Mouse (Mus musculus) stomach, embryonic 14.5 days (tissue): ENCODE results near the gene Rtp4. TPM values are rescaled to one million over a fixed set of nuclear protein-coding genes. Genes with fewer than 3 reads are reported as not detected.

Experiments
- ATAC-seq: fragments of 200-750 bp; cut with Nextera tagmentation; 2 replicates; pipeline ENCODE4 v1.8.0; 2017; ENCODE audit warnings: low read depth, moderate TSS enrichment; ENCODE audit not compliant: insufficient number of reproducible peaks, insufficient read depth, low FRiP score
- H3K27ac ChIP-seq: fragments of 300-500 bp; sonication (generic); 2 replicates; pipeline ENCODE4 v1.5.1; 2014; ENCODE audit warnings: mild to moderate bottlenecking, low read length, moderate library complexity, mixed read lengths
- H3K27me3 ChIP-seq: fragments of 300-500 bp; sonication (generic); 2 replicates; pipeline ENCODE4 v1.6.1; 2014; ENCODE audit warnings: low read length, control low read depth, mixed read lengths; ENCODE audit not compliant: control insufficient read depth, insufficient read depth
- H3K36me3 ChIP-seq: fragments of 300-500 bp; sonication (generic); 2 replicates; pipeline ENCODE4 v1.6.1; 2014; ENCODE audit warnings: mild to moderate bottlenecking, control low read depth, low read length, moderate library complexity, mixed read lengths; ENCODE audit not compliant: control insufficient read depth, insufficient read depth
- H3K4me1 ChIP-seq: fragments of 300-500 bp; sonication (generic); 2 replicates; pipeline ENCODE4 v1.6.1; 2014; ENCODE audit warnings: low read length, control low read depth, mixed read lengths; ENCODE audit not compliant: control insufficient read depth, insufficient read depth
- H3K4me2 ChIP-seq: fragments of 300-500 bp; sonication (generic); replicated peaks from 2 replicates; pipeline ENCODE4 v1.6.1; 2014; ENCODE audit warnings: low read depth, low read length, control low read depth
- H3K4me3 ChIP-seq: fragments of 300-500 bp; sonication (generic); 2 replicates; pipeline ENCODE4 v1.5.1; 2014; ENCODE audit warnings: low read depth, low read length, control low read depth
- H3K9ac ChIP-seq: fragments of 300-500 bp; sonication (generic); replicated peaks from 2 replicates; pipeline ENCODE4 v1.6.1; 2014; ENCODE audit warnings: low read depth, mild to moderate bottlenecking, control low read depth, low read length, moderate library complexity, mixed read lengths
- H3K9me3 ChIP-seq: fragments of 300-500 bp; sonication (generic); 2 replicates; pipeline ENCODE4 v1.6.1; 2016; ENCODE audit warnings: low read depth, low read length, control low read depth; ENCODE audit not compliant: control insufficient read depth
- WGBS: fragments of 180-500 bp; shearing (Covaris S2); extraction: QIAGEN DNeasy Blood & Tissue Kit; methylation state at CpG from one replicate; pipeline ENCODE4 v1.1.7; 2014; 5-methylcytosine and 5-hydroxymethylcytosine counted together
- polyA plus RNA-seq: library from polyadenylated mRNA; unstranded; fragments of >200 nt; fragmentation: Nextera tagmentation; extraction: Ambion mirVana; gene quantifications from 2 replicates; pipeline ENCODE4 v1.2.1, GENCODE M21; 2014

The Rtp4 gene
- polyA plus RNA-seq, 1 experiment from 2014 or later, result 4.8 TPM

DNA sequence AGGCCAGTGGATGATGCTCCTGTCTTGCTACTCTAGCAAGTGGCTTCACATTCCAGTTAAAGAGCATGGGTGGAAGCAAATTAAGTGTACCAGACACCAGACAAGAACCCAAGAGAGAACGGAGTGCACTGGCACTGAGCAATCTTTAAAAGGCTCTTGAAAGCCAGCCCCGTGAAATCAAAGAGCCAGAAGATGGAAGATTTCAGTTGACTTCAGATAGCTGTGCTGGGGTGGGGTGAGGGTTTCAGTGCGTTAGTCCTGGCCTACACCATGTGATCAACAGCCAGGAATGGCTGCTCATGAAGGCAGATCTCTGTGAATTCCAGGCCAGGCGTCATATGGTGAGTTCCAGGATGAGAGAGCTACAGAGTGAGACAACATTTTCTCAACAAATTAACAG is 16.7 kb upstream of the Rtp4 start:
- no peak for ATAC-seq
- Histone ChIP-seq H3K4me3 (no peak overlapping the region), H3K4me2 (no peak overlapping the region), H3K27me3 (no peaks in the 10 kb centered on the region), H3K4me1 (0 out of 2 replicates have a peak, but pooled peaks cover 3% of the 10 kb centered on the region), H3K36me3 (no peaks in the 10 kb centered on the region), H3K9ac (no peak overlapping the region), H3K27ac (no peak overlapping the region), H3K9me3 (no peaks in the 10 kb centered on the region)
- 74% methylated on average over 4 of the region's 4 CpGs for WGBS

DNA sequence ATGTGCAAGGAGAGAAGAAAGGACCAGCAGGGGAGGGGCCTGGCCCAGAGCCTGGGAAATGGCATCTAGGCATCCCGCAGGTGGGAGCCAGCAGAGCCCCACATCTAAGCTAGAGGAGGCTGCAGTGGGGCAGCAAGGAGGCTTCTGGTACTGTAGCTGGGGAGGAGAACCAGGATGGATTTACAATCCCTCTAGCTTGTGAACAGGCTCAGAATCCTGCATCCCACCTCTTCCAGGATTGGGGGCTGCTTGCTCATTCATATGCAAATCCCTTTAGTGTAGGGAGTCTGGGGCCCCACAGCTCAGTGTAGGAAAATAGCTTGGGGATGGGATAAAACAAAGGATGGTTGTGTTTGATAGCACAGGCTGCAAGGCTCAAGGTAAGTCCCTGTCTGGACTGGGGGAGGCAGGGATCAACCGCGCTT is 15.8 kb upstream of the Rtp4 start:
- no peaks in the 10 kb centered on the region for H3K9me3 ChIP-seq
- no peak overlapping the region for H3K9ac ChIP-seq
- no peak overlapping the region for H3K4me2 ChIP-seq
- no peaks in the 10 kb centered on the region for H3K4me1 ChIP-seq
- no peak overlapping the region for H3K4me3 ChIP-seq
- H3K36me3 ChIP-seq, result no peaks in the 10 kb centered on the region
- ATAC-seq, result no peak
- no peak overlapping the region for H3K27ac ChIP-seq
- 63% methylated on average over 3 of the region's 3 CpGs for WGBS
- H3K27me3 ChIP-seq, result no peaks in the 10 kb centered on the region

DNA sequence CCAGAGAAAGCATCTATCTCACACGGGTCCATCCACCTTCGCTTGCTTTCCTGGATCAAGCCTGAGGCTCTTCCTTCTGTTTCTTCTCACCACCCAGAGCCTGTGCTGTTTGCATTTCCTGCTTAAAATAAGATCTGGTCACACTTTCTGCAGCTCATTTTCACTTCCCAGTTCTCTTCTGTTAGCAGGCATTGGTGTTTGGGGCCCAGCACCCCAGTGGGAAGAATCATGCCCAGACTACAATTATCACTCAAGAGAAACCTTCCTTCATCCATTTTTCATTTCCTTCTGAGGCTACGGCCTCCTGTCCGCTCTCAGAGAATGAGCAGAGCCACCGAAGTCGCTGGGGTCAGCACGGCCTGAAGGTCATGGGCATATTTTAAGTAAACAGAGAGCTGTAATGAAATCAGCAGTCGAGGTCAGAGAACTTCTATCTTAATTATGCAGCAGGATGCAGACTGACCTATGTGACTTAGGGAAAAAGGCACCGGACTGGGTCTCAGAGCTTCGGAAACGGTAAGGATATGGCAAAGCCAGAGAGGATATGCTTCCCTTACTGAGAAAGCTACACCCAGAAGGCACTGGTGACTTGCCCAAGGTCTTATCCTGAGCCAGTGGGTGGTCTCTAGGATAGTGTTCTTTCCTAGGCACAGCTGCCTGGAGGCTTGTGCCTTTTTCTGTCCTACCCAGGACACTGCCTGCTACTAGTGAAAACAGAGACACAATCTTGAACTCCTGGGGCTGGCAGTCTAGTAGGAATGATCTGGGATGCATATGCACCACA is 14.0 kb upstream of the Rtp4 start:
- Histone ChIP-seq H3K36me3 (no peaks in the 10 kb centered on the region), H3K9me3 (no peaks in the 10 kb centered on the region), H3K27ac (no peak overlapping the region), H3K9ac (no peak overlapping the region), H3K4me2 (no peak overlapping the region), H3K4me3 (no peak overlapping the region), H3K27me3 (no peaks in the 10 kb centered on the region), H3K4me1 (no peaks in the 10 kb centered on the region)
- 39% methylated on average over 11 of the region's 11 CpGs for WGBS
- no peak for ATAC-seq

DNA sequence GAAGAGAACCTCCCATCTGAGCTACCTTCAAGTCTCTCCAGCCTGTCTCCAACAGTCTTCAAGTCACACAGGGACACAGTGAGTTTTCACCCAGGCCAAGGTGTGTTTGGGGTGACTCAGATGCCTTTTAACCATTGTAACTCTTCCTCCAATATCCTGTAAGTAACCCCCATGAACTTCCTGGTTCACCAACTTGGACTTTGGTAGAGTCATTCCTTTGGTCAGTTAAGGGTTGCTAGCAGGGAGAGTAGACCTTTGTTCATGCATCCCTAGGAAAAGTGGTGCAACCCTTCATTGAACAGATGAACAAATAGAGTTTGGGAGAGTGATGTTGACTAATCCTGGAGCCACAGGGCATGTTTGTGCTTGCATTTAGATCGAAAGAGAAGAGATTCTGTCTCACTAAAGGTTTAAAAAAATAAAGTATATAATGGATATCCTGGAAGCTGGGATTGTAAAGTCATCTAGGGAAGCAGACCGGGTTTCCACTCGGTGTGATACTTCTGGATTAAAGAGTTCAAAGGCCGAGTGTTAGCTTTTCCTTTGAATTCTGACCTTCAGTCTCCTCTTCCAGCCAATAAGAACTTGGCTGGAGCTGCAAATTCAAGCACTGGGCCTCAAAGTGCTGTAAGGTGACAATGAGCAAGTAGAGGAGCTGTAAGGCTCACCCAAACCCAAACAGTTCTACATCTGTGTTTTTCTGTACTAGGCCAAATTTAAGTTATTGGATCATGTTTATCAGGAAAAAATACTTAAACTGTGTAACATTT is 8.7 kb upstream of the Rtp4 start:
- Histone ChIP-seq H3K9ac (no peak overlapping the region), H3K27ac (no peak overlapping the region), H3K9me3 (no peaks in the 10 kb centered on the region), H3K4me1 (no peaks in the 10 kb centered on the region), H3K4me3 (no peak overlapping the region), H3K4me2 (no peak overlapping the region), H3K27me3 (no peaks in the 10 kb centered on the region), H3K36me3 (no peaks in the 10 kb centered on the region)
- ATAC-seq, result no peak
- WGBS, result 58% methylated on average over 4 of the region's 4 CpGs

DNA sequence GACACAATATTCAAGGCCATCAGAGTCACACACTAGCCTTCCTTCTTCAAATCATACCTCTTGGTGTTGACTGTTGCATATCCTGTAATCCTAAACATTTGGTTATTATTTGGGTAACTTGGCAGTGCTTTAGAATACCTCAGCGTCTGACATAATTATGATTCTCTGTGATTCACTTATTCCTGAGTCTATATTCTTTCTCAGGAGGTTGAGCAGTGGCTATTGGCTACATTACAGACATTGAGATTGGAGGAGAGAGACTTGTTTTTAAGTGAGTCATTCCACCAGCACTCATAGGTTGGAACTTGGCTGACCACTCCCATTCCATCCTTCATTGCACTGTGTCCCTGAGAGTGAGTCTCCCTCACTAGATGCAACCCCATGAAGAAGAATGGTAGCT is 6.7 kb upstream of the Rtp4 start:
- H3K27ac ChIP-seq, result no peak overlapping the region
- ATAC-seq, result no peak
- no peak overlapping the region for H3K9ac ChIP-seq
- H3K4me3 ChIP-seq, result no peak overlapping the region
- H3K36me3 ChIP-seq, result no peaks in the 10 kb centered on the region
- H3K4me2 ChIP-seq, result no peak overlapping the region
- H3K9me3 ChIP-seq, result no peaks in the 10 kb centered on the region
- WGBS, result 90% methylated on average over 1 of the region's 1 CpGs
- no peaks in the 10 kb centered on the region for H3K4me1 ChIP-seq
- no peaks in the 10 kb centered on the region for H3K27me3 ChIP-seq

DNA sequence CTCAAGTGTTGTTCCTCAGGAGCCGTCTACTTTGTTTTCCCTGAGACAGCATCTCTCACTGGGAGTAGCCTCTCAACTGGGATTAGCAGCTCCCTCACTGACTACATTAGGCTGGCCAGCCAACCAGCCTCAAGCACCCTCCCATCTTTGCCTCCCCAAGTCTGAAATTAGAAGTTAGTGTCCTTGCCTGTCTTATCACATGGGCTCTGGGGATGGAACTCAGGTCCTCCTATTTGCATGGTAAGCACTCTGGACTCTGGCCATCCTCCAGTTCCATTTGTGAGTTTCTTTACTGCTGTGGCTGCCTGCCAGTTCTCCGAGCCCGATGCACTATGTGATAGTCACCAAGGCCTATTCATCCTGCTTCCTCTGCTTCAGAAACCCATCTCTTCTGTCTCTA is 4.3 kb upstream of the Rtp4 start:
- 64% methylated on average over 3 of the region's 3 CpGs for WGBS
- Histone ChIP-seq H3K4me3 (no peak overlapping the region), H3K9ac (no peak overlapping the region), H3K9me3 (no peaks in the 10 kb centered on the region), H3K4me1 (peaks cover 13% of the 10 kb centered on the region), H3K36me3 (no peaks in the 10 kb centered on the region), H3K27ac (no peak overlapping the region), H3K4me2 (no peak overlapping the region), H3K27me3 (no peaks in the 10 kb centered on the region)
- ATAC-seq, result no peak

DNA sequence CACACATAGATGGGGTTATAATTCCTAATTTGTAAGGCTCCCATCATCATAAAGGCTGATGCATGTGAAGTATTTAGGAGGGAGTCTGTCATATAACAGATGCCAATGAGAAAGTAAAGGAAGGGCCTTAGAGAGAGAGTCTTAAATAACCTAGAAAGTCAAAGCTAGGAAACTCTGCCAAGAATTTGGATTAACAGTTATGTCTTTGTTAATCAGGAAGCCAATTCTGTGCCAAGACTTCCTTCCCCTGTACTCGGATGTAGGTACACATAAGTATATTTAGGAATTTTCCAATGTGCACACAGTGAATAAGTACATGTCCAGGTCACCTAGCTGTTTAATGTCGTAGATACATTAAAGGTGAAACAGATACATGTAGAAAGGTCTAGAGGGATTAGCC is 3.5 kb upstream of the Rtp4 start:
- no peak overlapping the region for H3K9ac ChIP-seq
- H3K4me2 ChIP-seq, result no peak overlapping the region
- no peak overlapping the region for H3K4me3 ChIP-seq
- no peak for ATAC-seq
- no peak overlapping the region for H3K27ac ChIP-seq
- no peaks in the 10 kb centered on the region for H3K9me3 ChIP-seq
- WGBS, result 65% methylated on average over 2 of the region's 2 CpGs
- no peaks in the 10 kb centered on the region for H3K36me3 ChIP-seq
- H3K27me3 ChIP-seq, result no peaks in the 10 kb centered on the region
- H3K4me1 ChIP-seq, result peaks cover 17% of the 10 kb centered on the region

DNA sequence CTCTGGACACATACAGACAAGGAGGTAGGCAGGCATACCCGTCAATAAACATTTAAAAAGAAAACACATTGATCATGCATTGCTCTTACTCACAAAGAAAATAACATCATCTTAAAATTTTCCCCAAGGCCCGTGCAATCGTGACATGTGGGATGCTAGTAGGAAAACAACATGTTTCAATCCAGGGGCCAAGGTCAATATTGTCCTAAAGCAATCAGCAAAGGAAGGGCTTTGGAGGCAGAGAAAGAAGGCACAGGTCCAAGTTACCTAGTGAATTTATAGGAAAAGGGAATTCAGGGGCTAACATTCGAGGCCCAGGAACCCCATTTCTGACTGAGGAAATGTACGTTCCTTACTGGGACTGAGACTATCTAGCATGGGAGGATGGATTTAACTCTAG is 2.9 kb upstream of the Rtp4 start:
- H3K36me3 ChIP-seq, result no peaks in the 10 kb centered on the region
- H3K4me3 ChIP-seq, result no peak overlapping the region
- no peak overlapping the region for H3K27ac ChIP-seq
- H3K9me3 ChIP-seq, result no peaks in the 10 kb centered on the region
- 80% methylated on average over 5 of the region's 5 CpGs for WGBS
- H3K4me1 ChIP-seq, result peaks cover 17% of the 10 kb centered on the region
- no peak overlapping the region for H3K4me2 ChIP-seq
- H3K27me3 ChIP-seq, result no peaks in the 10 kb centered on the region
- no peak for ATAC-seq
- no peak overlapping the region for H3K9ac ChIP-seq
